Comparison of ENCODE assay signal across 8 mouse cellular contexts in the genomic region with DNA sequence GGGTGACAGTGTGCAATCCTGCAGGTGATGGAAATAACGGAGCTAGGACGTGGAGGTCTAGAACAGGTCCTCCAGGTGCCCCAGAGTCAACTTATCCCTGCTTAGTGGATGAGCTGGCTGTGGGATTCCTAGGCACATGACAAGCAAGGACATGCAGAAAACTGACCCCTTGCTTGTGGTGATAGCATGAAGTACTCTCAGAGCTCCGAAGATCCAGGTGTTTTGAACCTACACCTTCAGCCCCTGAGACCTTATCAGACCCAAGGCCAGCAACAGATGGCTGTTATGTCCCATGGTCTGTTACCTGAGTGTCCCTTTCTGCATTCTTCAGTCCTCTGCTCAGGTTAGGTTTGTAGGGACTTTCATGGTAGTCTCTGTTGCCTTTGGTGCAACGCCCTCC. TPM values are rescaled to one million over a fixed set of nuclear protein-coding genes. Genes with fewer than 3 reads are reported as not detected.
DNase-seq lines count a peak whose midpoint lies in the region; ATAC-seq and TF ChIP-seq lines count a peak whose summit lies in the region.

No protein-coding gene starts in this region.

- no peaks in the 10 kb centered on the region for H3K36me3 ChIP-seq in kidney, adult 2 months (ENCODE audit: control insufficient read depth, insufficient read depth, low read length)
- no peaks in the 10 kb centered on the region for H3K36me3 ChIP-seq in hindbrain, postnatal 0 days (ENCODE audit: insufficient read depth, low read length)
- peaks cover 2% of the 10 kb centered on the region; the same call in 1 of the 2 replicates for H3K36me3 ChIP-seq in midbrain, postnatal 0 days (ENCODE audit: insufficient read depth, low read length)

- peak overlapping the region; percentile 87 for H3K4me3 ChIP-seq in kidney, adult 2 months (ENCODE audit: insufficient read depth, low read depth, low read length)
- H3K4me3 ChIP-seq in brown adipose tissue, adult 24 weeks (ENCODE audit: insufficient read depth, low read depth, low read length) = peak overlapping the region; percentile 81
- peak overlapping the region; percentile 84 for H3K4me3 ChIP-seq in hindbrain, postnatal 0 days (ENCODE audit: low read length)
- H3K4me3 ChIP-seq in midbrain, postnatal 0 days (ENCODE audit: low read depth, low read length) = peak overlapping the region; percentile 74

- H3K9ac ChIP-seq in hindbrain, postnatal 0 days (replicated peaks; ENCODE audit: low read length) = peak overlapping the region; percentile 80
- peak overlapping the region; percentile 71 for H3K9ac ChIP-seq in midbrain, postnatal 0 days (replicated peaks; ENCODE audit: low read length, poor library complexity, severe bottlenecking)

- H3K9me3 ChIP-seq in hindbrain, postnatal 0 days (ENCODE audit: low read length) = no peaks in the 10 kb centered on the region
- no peaks in the 10 kb centered on the region for H3K9me3 ChIP-seq in midbrain, postnatal 0 days (ENCODE audit: low read length)

- ATAC-seq in hindbrain, postnatal 0 days = no peak; the same call in none of the 2 replicates
- ATAC-seq in midbrain, postnatal 0 days (ENCODE audit: low FRiP score) = 0 out of 2 replicates have a peak, but pooled peaks have one; percentile 1
- no peak for ATAC-seq in frontal cortex, adult (ENCODE audit: low TSS enrichment)

- no peak for TF ChIP-seq POLR2A in kidney, adult 2 months (IDR thresholded peaks at IDR 0.05; ENCODE audit: low read depth, low read length)

- H3K4me1 ChIP-seq in kidney, adult 2 months (ENCODE audit: control insufficient read depth, insufficient read depth, low read length) = no peaks in the 10 kb centered on the region
- no peaks in the 10 kb centered on the region; the same call in 1 of the 2 replicates for H3K4me1 ChIP-seq in brown adipose tissue, adult 24 weeks (ENCODE audit: control insufficient read depth, insufficient read depth, insufficient read length, low read length)
- no peaks in the 10 kb centered on the region; the same call in none of the 2 replicates for H3K4me1 ChIP-seq in hindbrain, postnatal 0 days (ENCODE audit: insufficient read depth, low read length)
- peaks cover 6% of the 10 kb centered on the region; the same call in 1 of the 2 replicates for H3K4me1 ChIP-seq in midbrain, postnatal 0 days (ENCODE audit: insufficient read depth, low read length)

- no peak overlapping the region for H3K27ac ChIP-seq in kidney, adult 2 months (ENCODE audit: insufficient read depth, low read depth, low read length)
- no peak overlapping the region for H3K27ac ChIP-seq in brown adipose tissue, adult 24 weeks (replicated peaks; ENCODE audit: low read depth, low read length)
- peak overlapping the region; percentile 72; the same call in 1 of the 2 replicates for H3K27ac ChIP-seq in hindbrain, postnatal 0 days
- H3K27ac ChIP-seq in midbrain, postnatal 0 days (ENCODE audit: low read depth, low read length) = 0 out of 2 replicates have a peak overlapping the region, but pooled peaks have one; percentile 45

- H3K27me3 ChIP-seq in kidney, adult 2 months (replicated peaks; ENCODE audit: control insufficient read depth, insufficient read depth, low read length) = no peaks in the 10 kb centered on the region
- H3K27me3 ChIP-seq in hindbrain, postnatal 0 days (ENCODE audit: insufficient read depth, low read length) = no peaks in the 10 kb centered on the region
- H3K27me3 ChIP-seq in midbrain, postnatal 0 days (ENCODE audit: insufficient read depth, low read length) = no peaks in the 10 kb centered on the region

- peak overlapping the region; percentile 94 for H3K4me2 ChIP-seq in hindbrain, postnatal 0 days (ENCODE audit: low read depth, low read length)
- H3K4me2 ChIP-seq in midbrain, postnatal 0 days (ENCODE audit: low read depth, low read length, poor library complexity, severe bottlenecking) = peak overlapping the region; percentile 91

- TF ChIP-seq CTCF in kidney, adult 2 months (conservative IDR thresholded peaks at IDR 0.05; ENCODE audit: insufficient read depth, insufficient read length, low read depth, low read length) = no peak
- TF ChIP-seq CTCF in hindbrain, postnatal 0 days (IDR thresholded peaks at IDR 0.05; ENCODE audit: low read depth) = no peak
- no peak for TF ChIP-seq CTCF in midbrain, postnatal 0 days (IDR thresholded peaks at IDR 0.05)

- 27% methylated on average over 4 of the region's 4 CpGs for WGBS in kidney, adult 2 months
- 25% methylated on average over 4 of the region's 4 CpGs for WGBS in hindbrain, postnatal 0 days
- 38% methylated on average over 4 of the region's 4 CpGs for WGBS in midbrain, postnatal 0 days

- DNase-seq in kidney, adult 2 months = no peak
- no peak for DNase-seq in kidney, adult 11 months
- DNase-seq in hindbrain, postnatal 0 days (ENCODE audit: low spot score) = no peak
- DNase-seq in midbrain, postnatal 0 days (ENCODE audit: low spot score) = no peak
- no peak for DNase-seq in right cerebral cortex, postnatal 25 days
- no peak for DNase-seq in cerebellum, adult 11 months

RNA-seq across cellular contexts. Expression of gene Serpine2, which starts 2.0 kb away (rescaled TPM):
- 27.2 and 30.6 TPM in 2 replicates for polyA plus RNA-seq in kidney, adult 2 months (2012; rRNA removed)
- polyA plus RNA-seq in brown adipose tissue, adult 24 weeks (2012; ENCODE audit: insufficient read depth, insufficient read length, missing spikeins) = 31.0 and 47.7 TPM in 2 replicates
- total RNA-seq in hindbrain, postnatal 0 days (2014; rRNA removed) = 234 and 251 TPM in 2 replicates
- 505 and 540 TPM in 2 replicates for polyA plus RNA-seq in hindbrain, postnatal 0 days (2015; fragmentation: Nextera tagmentation; extraction: Ambion mirVana)
- total RNA-seq in midbrain, postnatal 0 days (2014; rRNA removed) = 254 TPM in 2 replicates
- 386 and 444 TPM in 2 replicates for polyA plus RNA-seq in midbrain, postnatal 0 days (2015; fragmentation: Nextera tagmentation; extraction: Ambion mirVana)

Comparison
In these comparisons a context has a peak if more than half of its experiments do, and no peak if none do; other contexts are left out.
1. H3K27ac ChIP-seq: peak in hindbrain, postnatal 0 days (single experiment) and midbrain, postnatal 0 days (single experiment); none in kidney, adult 2 months (single experiment) and brown adipose tissue, adult 24 weeks (single experiment).
2. Peak in every context shown above with its lines, with median percentiles within 50 percentile points of each other: H3K4me3 ChIP-seq.